18 mouse cellular contexts compared by ENCODE assay signal in the genomic region with DNA sequence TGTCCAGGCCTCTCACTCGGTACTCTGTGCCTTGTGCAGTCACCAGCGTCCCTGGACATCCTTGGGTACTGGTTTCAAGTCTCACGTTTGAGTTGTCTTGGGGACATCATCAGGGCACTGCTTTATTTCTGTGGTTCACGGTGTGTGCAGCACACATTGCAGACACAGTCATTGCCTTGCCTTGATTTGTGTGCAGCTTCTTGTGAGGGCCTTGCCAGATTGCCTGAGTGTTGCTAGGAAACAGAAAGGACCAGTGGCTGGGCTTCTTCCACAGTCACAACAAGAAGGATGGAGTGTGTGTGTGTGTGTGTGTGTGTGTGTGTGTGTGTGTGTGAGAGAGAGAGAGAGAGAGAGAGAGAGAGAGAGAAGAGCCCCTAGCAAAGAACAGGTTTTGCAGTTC. TPM values are rescaled to one million over a fixed set of nuclear protein-coding genes. Genes with fewer than 3 reads are reported as not detected.
DNase-seq lines count a peak whose midpoint lies in the region; ATAC-seq lines count a peak whose summit lies in the region.
"Had no signal": no experiment of that assay in that cellular context is flagged by ENCODE, and none has a peak within 500 bp of the region (broad histone marks: within the 10 kb centered on the region; RNA-seq: fewer than 3 reads in every experiment).

No protein-coding gene starts in this region.

- no peaks in the 10 kb centered on the region; the same call in 1 of the 2 replicates for H3K4me1 ChIP-seq in hindbrain, embryonic 14.5 days (replicated peaks; ENCODE audit: control insufficient read depth, insufficient read depth, low read length)
- H3K4me1 ChIP-seq in hindbrain, embryonic 11.5 days (replicated peaks; ENCODE audit: control insufficient read depth, insufficient read depth, low read length): no peaks in the 10 kb centered on the region; the same call in none of the 2 replicates
- peaks cover 8% of the 10 kb centered on the region for H3K4me1 ChIP-seq in midbrain, embryonic 14.5 days (ENCODE audit: control insufficient read depth, insufficient read depth, low read length)
- H3K4me1 ChIP-seq: liver, embryonic 13.5 days had no signal

- no peak overlapping the region for H3K9ac ChIP-seq in hindbrain, embryonic 14.5 days
- H3K9ac ChIP-seq in hindbrain, embryonic 11.5 days (ENCODE audit: low read depth, low read length): no peak overlapping the region
- H3K9ac ChIP-seq in midbrain, embryonic 14.5 days (replicated peaks; ENCODE audit: low read length): no peak overlapping the region
- H3K9ac ChIP-seq: embryonic facial prominence, embryonic 12.5 days; liver, embryonic 13.5 days had no signal

- ATAC-seq in hindbrain, embryonic 14.5 days (ENCODE audit: low FRiP score): peak; percentile 21; the same call in 1 of the 2 replicates
- no peak for ATAC-seq in hindbrain, embryonic 11.5 days (ENCODE audit: low FRiP score)
- no peak for ATAC-seq in midbrain, embryonic 14.5 days (ENCODE audit: low FRiP score, low TSS enrichment)
- ATAC-seq: activated CD4-positive, CD25-positive, alpha-beta regulatory T cell, adult 4 months; intestine, embryonic 16.5 days had no signal

- no peaks in the 10 kb centered on the region for H3K9me3 ChIP-seq in hindbrain, embryonic 14.5 days (ENCODE audit: control insufficient read depth, low read length)
- H3K9me3 ChIP-seq in hindbrain, embryonic 11.5 days (ENCODE audit: control insufficient read depth, low read length): no peaks in the 10 kb centered on the region
- no peaks in the 10 kb centered on the region for H3K9me3 ChIP-seq in midbrain, embryonic 14.5 days (ENCODE audit: control insufficient read depth, low read length)
- H3K9me3 ChIP-seq: embryonic facial prominence, embryonic 12.5 days; liver, embryonic 13.5 days had no signal

- no peak overlapping the region for H3K4me2 ChIP-seq in hindbrain, embryonic 14.5 days (replicated peaks)
- no peak overlapping the region for H3K4me2 ChIP-seq in hindbrain, embryonic 11.5 days (replicated peaks; ENCODE audit: low read depth, low read length)
- no peak overlapping the region for H3K4me2 ChIP-seq in midbrain, embryonic 14.5 days (ENCODE audit: low read length)
- H3K4me2 ChIP-seq: embryonic facial prominence, embryonic 12.5 days; liver, embryonic 13.5 days had no signal

- H3K27ac ChIP-seq in hindbrain, embryonic 14.5 days: no peak overlapping the region
- H3K27ac ChIP-seq in hindbrain, embryonic 11.5 days (ENCODE audit: low read depth, low read length): no peak overlapping the region
- H3K27ac ChIP-seq in midbrain, embryonic 14.5 days (replicated peaks; ENCODE audit: low read depth, low read length): no peak overlapping the region
- H3K27ac ChIP-seq: embryonic facial prominence, embryonic 12.5 days; liver, embryonic 13.5 days had no signal

- H3K36me3 ChIP-seq in hindbrain, embryonic 14.5 days (replicated peaks; ENCODE audit: control insufficient read depth, insufficient read depth): 0 out of 2 replicates have a peak, but pooled peaks cover 4% of the 10 kb centered on the region
- H3K36me3 ChIP-seq in hindbrain, embryonic 11.5 days (ENCODE audit: control insufficient read depth, insufficient read depth, low read length): no peaks in the 10 kb centered on the region
- H3K36me3 ChIP-seq in midbrain, embryonic 14.5 days (ENCODE audit: control insufficient read depth, insufficient read depth, low read length): peaks cover 15% of the 10 kb centered on the region

- no peak overlapping the region for H3K4me3 ChIP-seq in hindbrain, embryonic 14.5 days (replicated peaks; ENCODE audit: low read length)
- H3K4me3 ChIP-seq in hindbrain, embryonic 11.5 days (ENCODE audit: low read depth, low read length): no peak overlapping the region
- no peak overlapping the region for H3K4me3 ChIP-seq in midbrain, embryonic 14.5 days (replicated peaks; ENCODE audit: low read depth, low read length)
- H3K4me3 ChIP-seq: embryonic facial prominence, embryonic 12.5 days; liver, embryonic 13.5 days had no signal

- WGBS in hindbrain, embryonic 14.5 days: 60% methylated on average over 4 of the region's 4 CpGs
- 73% methylated on average over 4 of the region's 4 CpGs for WGBS in hindbrain, embryonic 11.5 days
- WGBS in midbrain, embryonic 14.5 days: 71% methylated on average over 4 of the region's 4 CpGs

- DNase-seq in hindbrain, embryonic 14.5 days (ENCODE audit: low spot score): no peak
- DNase-seq in hindbrain, embryonic 11.5 days (ENCODE audit: low spot score): no peak
- DNase-seq in right cerebral cortex, postnatal 10 days (ENCODE audit: low spot score in 2 of 2): peak; percentile 77 to 88
- no peak for DNase-seq in right cerebral cortex, adult 2 months (ENCODE audit: low spot score in 2 of 2)
- peak; percentile 44 for DNase-seq in midbrain, embryonic 14.5 days
- no peak for DNase-seq in gastrocnemius, adult 18-20 months (ENCODE audit: low spot score)
- no peak for DNase-seq in cerebellum, adult 9-11 months
- no peak for DNase-seq in urinary bladder, postnatal 4 days (ENCODE audit: low spot score in 2 of 2)
- DNase-seq: cerebellum, adult 9-10 months; kidney, postnatal 14 days; liver, embryonic 13.5 days; lung, postnatal 10 days; thymus, postnatal 25 days had no signal

- H3K27me3 ChIP-seq in hindbrain, embryonic 14.5 days (ENCODE audit: control insufficient read depth, insufficient read depth, low read length): no peaks in the 10 kb centered on the region
- H3K27me3 ChIP-seq in hindbrain, embryonic 11.5 days (ENCODE audit: control insufficient read depth, insufficient read depth, low read length): no peaks in the 10 kb centered on the region
- no peaks in the 10 kb centered on the region for H3K27me3 ChIP-seq in midbrain, embryonic 14.5 days (ENCODE audit: control insufficient read depth, insufficient read depth, low read length)
- H3K27me3 ChIP-seq: embryonic facial prominence, embryonic 12.5 days; liver, embryonic 13.5 days had no signal

RNA-seq across cellular contexts. Expression of a gene that starts 42.0 kb away (rescaled TPM):
- polyA plus RNA-seq in hindbrain, embryonic 14.5 days (2014; fragmentation: Nextera tagmentation; extraction: Ambion mirVana): 30.9 and 31.1 TPM in 2 replicates
- 14.6 and 14.9 TPM in 2 replicates for polyA plus RNA-seq in hindbrain, embryonic 11.5 days (2014; fragmentation: Nextera tagmentation; extraction: Ambion mirVana)
- 22.2 and 30.6 TPM in 2 replicates for polyA plus RNA-seq in midbrain, embryonic 14.5 days (2014; fragmentation: Nextera tagmentation; extraction: Ambion mirVana)
- 1 to 10 TPM; 2.2 to 4.1 TPM for total RNA-seq in gastrocnemius, adult 18-20 months (2021)

RNA-seq across cellular contexts. Expression of a gene that starts 42.0 kb away (rescaled TPM):
- 0.54 and 0.64 TPM in 2 replicates for polyA plus RNA-seq in hindbrain, embryonic 14.5 days (2014; fragmentation: Nextera tagmentation; extraction: Ambion mirVana)
- 0.14 and 0.20 TPM in 2 replicates for polyA plus RNA-seq in hindbrain, embryonic 11.5 days (2014; fragmentation: Nextera tagmentation; extraction: Ambion mirVana)
- 0.74 and 1.3 TPM in 2 replicates for polyA plus RNA-seq in midbrain, embryonic 14.5 days (2014; fragmentation: Nextera tagmentation; extraction: Ambion mirVana)
- total RNA-seq in gastrocnemius, adult 18-20 months (2021): not detected
- total RNA-seq: granulocyte monocyte progenitor cell, adult 5-6 weeks had no signal
- polyA plus RNA-seq: activated CD4-positive, CD25-positive, alpha-beta regulatory T cell, adult 4 months; heart, embryonic 16.5 days; intestine, embryonic 16.5 days; liver, embryonic 13.5 days had no signal

RNA-seq across cellular contexts. Expression of a gene that starts 42.0 kb away (rescaled TPM):
- polyA plus RNA-seq in hindbrain, embryonic 14.5 days (2014; fragmentation: Nextera tagmentation; extraction: Ambion mirVana): 208 and 222 TPM in 2 replicates
- 139 and 141 TPM in 2 replicates for polyA plus RNA-seq in hindbrain, embryonic 11.5 days (2014; fragmentation: Nextera tagmentation; extraction: Ambion mirVana)
- 168 and 184 TPM in 2 replicates for polyA plus RNA-seq in midbrain, embryonic 14.5 days (2014; fragmentation: Nextera tagmentation; extraction: Ambion mirVana)
- total RNA-seq in gastrocnemius, adult 18-20 months (2021): 10 to 100 TPM; 23.2 to 26.7 TPM

Comparison
In these comparisons a context has a peak if more than half of its experiments do, and no peak if none do; other contexts are left out.
1. DNase-seq: peak in right cerebral cortex, postnatal 10 days (2 of 2) and midbrain, embryonic 14.5 days (single experiment); none in hindbrain, embryonic 14.5 days (single experiment), hindbrain, embryonic 11.5 days (single experiment), right cerebral cortex, adult 2 months (0 of 2), gastrocnemius, adult 18-20 months (single experiment), cerebellum, adult 9-11 months (single experiment) and urinary bladder, postnatal 4 days (0 of 2).